Comparison of ENCODE assay signal across 12 mouse cellular contexts in genomic region chr1:35337647-35338046, GRCm38 (mm10).
"Had no signal": no experiment of that assay in that cellular context is flagged by ENCODE, and none has a peak within 500 bp of the region (broad histone marks: within the 10 kb centered on the region; RNA-seq: fewer than 3 reads in every experiment).

No protein-coding gene starts in this region.

- H3K9ac ChIP-seq: kidney, embryonic 15.5 days; limb, embryonic 13.5 days; liver, embryonic 15.5 days; midbrain, embryonic 13.5 days; neural tube, embryonic 15.5 days; stomach, embryonic 15.5 days had no signal

- H3K9me3 ChIP-seq: kidney, embryonic 15.5 days; limb, embryonic 13.5 days; liver, embryonic 15.5 days; midbrain, embryonic 13.5 days; neural tube, embryonic 15.5 days; stomach, embryonic 15.5 days had no signal

- H3K4me1 ChIP-seq: liver, embryonic 15.5 days; midbrain, embryonic 13.5 days; neural tube, embryonic 15.5 days; stomach, embryonic 15.5 days had no signal

- ATAC-seq: lung, postnatal 0 days; midbrain, embryonic 13.5 days had no signal

- H3K36me3 ChIP-seq: kidney, embryonic 15.5 days; limb, embryonic 13.5 days; liver, embryonic 15.5 days; midbrain, embryonic 13.5 days; neural tube, embryonic 15.5 days; stomach, embryonic 15.5 days had no signal

- DNase-seq: layer of hippocampus, adult 9-11 months; layer of hippocampus, postnatal 36 days; lung, adult 2 months; thymus, postnatal 36 days had no signal

- H3K4me3 ChIP-seq: kidney, embryonic 15.5 days; limb, embryonic 13.5 days; liver, embryonic 15.5 days; midbrain, embryonic 13.5 days; myocyte; neural tube, embryonic 15.5 days; stomach, embryonic 15.5 days had no signal

- H3K4me2 ChIP-seq: kidney, embryonic 15.5 days; limb, embryonic 13.5 days; liver, embryonic 15.5 days; midbrain, embryonic 13.5 days; neural tube, embryonic 15.5 days; stomach, embryonic 15.5 days had no signal

- H3K27ac ChIP-seq: kidney, embryonic 15.5 days; limb, embryonic 13.5 days; liver, embryonic 15.5 days; midbrain, embryonic 13.5 days; neural tube, embryonic 15.5 days; stomach, embryonic 15.5 days had no signal

- H3K27me3 ChIP-seq: kidney, embryonic 15.5 days; limb, embryonic 13.5 days; liver, embryonic 15.5 days; midbrain, embryonic 13.5 days; neural tube, embryonic 15.5 days; stomach, embryonic 15.5 days had no signal
